Mouse (Mus musculus): ENCODE results near the gene Tmem19. TPM values are rescaled to one million over a fixed set of nuclear protein-coding genes. Genes with fewer than 3 reads are reported as not detected.
"Not testable (repeated sequence)": the region's sequence is repeated elsewhere in the genome, so short reads cannot be mapped to it uniquely, and the experiment has no call there.

Gene Tmem19
- total and polyA plus RNA-seq, 3 experiments, result 12.1 to 30.6 (median 28.6) TPM

DNA sequence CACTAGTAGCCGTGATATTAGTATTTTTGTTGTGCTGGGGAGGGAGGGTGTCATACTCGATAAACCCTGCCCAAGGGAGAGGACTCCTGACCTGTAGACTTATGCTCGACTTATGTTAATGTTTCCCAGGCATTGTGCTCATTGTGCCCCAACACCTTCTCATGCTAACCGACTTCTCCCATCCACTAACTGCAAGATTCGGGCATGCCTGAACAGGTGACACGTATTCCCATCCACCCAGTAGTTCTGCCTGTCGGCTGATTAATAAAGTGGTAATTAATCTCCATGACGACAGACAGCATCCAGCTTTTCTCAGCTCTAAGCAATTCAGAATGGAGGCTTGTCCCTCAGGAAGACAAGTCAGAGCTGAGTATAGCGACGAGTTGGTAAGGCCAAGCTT lies 13.3 kb downstream of the Tmem19 start:
- no peak for DNase-seq

DNA sequence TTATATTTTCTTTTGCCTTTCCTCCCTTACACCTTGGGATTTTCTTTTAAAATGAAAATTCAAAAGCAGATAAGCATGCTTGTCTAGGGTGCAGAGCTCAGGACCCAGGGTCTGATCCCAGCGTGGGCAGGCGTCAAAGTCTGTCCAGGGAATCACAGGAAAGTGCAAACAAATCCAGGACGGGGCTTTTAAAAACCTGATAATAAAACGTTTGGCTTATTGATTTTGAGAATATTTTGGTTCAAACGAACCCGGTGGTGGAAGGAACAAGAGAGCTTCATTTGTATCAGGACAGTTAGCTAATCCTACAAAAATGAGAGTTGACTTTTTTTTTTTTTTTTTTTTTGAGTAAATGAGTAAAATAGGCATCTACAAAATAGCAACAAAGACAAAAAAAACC lies 14.2 kb downstream of the Tmem19 start:
- DNase-seq, result no peak

DNA sequence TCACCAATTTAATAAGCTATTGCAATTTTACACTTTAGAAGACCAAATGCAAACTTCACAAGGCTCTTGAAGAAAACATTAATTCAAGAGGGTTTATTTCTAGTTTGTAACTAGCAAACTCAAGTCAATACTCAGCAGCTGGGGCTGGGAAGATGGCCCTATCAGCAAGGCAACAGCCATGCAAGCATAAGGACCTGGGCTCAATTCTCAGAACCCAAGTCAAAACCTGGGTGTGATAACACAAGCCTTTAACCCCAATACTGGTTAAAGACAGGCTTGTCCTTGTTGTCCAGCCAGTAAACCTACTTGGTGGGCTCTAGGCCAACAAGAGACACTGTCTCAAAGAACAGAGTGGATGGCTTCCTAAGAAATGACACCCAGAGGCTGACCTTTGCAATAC lies 15.9 kb downstream of the Tmem19 start:
- DNase-seq, result no peak

DNA sequence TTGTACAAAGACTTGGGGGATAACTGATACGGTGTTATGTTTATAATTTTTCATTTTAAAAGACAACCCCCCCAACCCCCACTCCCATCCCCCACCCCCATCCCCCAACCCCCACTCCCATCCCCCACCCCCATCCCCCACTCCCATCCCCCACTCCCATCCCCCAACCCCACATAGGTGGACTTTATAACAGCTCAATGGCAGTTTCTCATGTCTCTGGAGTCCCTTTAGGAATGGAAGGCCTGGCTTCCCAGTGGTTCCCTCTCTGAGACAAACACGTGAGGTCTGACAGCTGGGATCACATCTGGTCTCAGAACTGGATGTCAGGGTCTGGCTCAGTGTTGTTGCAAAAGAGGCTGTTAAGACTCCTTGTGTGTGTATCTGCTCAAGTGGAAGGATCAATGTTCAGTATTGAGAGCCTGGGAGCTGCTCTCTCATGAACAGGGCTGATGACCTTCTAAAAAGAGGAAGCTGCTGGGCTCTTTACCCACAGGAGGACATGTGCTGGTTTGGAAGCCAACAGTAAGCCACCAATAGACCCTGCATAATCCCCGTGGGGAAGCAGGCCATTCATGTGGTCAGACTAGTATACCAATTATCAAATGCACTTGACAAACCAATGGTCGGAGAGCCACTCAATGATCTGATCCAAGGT lies 19.4 kb downstream of the Tmem19 start:
- DNase-seq, result no peak

DNA sequence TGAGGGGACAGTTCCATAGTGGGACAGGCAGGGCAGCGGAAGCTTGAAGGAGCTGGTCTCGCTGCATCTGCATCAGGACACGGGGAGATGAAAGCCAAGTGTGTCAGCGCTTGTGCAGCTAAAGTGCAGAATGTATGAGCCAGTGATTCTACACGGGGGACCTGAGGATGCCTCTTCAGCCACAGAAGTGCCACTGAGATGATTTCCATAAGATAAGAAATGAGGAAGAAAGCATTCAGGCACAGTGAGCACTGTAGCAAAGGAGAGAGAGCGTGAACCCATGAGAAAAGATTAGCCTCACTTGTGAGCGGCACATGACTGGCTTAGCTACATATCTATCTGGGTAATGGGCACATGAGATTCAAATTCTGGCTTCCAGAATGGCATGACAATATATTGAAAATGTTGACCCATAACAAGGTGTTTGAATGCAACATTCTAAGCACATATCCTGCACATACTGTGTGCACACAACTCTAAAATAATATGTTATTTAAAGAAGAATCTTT lies 22.4 kb downstream of the Tmem19 start:
- DNase-seq, result no peak

DNA sequence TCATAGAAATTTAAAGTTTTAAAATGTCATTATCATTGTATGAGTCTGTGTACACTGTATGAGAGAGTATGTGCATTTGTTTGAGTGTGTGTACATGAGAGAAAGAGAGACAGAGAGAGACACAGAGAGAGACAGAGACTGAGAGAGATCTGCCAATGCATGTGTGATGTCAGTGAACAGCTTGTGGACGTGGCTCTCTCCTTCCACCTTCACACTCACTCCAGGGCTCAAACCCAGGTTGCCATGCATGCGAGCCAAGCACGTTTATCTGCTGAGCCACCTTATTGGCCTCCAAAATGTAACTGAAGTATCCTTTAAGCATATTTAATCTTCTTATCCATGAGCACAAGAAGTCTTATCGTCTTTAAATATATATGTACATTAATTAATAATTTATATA lies 25.4 kb downstream of the Tmem19 start:
- no peak for DNase-seq

DNA sequence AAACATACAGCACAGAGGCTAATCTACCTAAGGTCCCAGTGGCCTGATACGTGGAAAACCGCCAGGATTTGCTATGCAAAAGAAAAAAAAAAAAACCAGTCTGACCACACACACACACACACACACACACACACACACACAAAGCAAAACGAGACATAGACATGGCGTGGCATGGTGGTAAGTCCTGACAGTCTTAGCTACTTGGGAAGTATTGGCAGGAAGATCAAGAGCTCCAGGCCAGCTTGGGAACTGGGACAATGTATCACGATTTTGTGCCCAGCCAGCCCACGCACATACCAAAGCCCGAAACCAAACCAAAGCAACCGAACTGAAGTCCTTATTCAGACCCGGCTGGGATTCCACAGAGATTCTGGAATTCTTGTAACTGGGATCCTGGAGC lies 28.8 kb downstream of the Tmem19 start:
- DNase-seq, result no peak

DNA sequence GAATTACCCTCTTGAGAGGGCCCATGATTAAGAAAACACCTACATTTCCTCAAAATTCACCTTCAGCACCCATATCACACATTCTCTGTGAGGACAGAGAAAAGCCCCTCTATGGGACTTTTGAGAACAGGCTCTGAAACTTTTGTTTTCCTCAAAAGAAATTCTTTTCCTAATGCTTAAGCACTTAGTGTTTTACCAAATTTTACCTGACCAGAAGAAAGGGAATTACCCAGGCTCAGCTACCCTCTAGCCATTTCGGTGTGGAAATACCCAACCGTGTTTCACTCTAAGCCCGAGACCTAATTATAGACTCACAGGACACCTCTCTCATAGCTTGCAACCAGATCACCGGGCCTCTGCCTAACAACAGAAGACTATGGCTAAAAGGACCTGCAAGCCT lies 29.3 kb downstream of the Tmem19 start:
- DNase-seq, result no peak

DNA sequence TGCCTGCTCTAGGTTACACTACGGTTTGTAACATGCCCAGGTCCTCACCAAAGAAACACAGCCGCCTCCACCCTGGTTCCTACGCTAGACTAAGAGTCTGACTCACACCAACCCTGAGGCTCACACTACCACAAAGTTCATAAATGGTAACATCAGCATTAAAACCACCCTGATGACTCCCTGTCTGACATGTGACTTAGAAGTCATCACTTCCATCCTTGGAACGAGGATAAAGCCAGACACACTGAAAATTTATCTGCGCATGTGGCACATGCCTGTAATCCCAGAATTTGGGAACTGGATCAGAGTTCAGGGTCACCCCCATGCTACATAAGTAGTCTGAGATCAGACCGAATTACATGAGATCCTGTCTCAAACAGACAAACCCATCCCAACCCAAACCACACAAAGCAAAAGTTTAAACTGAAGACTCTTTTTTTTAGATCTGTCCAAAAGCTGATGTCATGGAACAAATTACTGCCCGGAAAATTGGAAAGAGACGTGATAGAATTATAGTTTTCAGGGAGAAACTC lies 29.8 kb downstream of the Tmem19 start:
- peak; percentile 55 for DNase-seq

DNA sequence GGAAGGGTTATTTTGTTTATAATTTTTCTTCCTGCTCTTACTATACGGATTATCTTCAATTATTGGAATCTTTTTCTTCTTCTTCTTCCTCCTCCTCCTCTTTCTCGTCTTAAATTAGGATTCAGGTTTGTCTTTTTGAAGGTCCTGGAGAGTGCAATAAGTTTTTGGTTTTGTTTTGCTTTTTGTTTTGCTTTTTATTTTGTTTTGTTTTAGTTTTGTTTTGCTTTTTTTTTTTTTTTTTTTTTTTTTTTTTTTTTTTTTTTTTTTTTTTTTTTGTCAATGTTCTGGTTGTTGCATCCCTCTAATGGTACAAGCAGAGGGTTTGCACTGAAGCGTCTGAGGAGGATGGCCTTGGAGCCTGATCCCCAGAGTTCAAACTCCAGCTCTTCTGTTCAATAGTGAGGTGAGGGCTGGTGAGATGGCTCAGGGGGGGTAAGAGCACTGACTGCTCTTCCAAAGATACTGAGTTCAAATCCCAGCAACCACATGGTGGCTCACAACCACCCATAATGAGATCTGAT lies 33.2 kb downstream of the Tmem19 start:
- no peak for DNase-seq

DNA sequence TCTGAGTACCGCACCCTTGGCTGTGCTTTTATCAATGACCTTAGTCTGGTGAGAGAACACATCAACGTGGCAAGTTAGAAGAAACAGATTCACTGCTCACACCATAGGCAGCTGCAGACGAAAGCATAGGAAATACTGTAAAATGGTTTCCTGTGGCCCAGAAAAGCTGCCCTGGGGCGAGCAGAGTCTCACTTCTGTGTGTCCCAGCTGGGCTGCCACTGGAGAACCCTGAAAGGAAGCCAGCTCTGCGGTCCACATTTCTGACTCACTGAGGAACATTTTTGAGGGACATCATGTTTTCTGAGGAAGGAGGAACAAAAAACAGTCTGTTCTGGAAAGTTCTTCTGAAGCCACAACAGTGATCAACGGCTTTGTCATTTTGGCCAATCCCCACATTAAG lies 33.8 kb downstream of the Tmem19 start:
- peak; percentile 52 for DNase-seq

DNA sequence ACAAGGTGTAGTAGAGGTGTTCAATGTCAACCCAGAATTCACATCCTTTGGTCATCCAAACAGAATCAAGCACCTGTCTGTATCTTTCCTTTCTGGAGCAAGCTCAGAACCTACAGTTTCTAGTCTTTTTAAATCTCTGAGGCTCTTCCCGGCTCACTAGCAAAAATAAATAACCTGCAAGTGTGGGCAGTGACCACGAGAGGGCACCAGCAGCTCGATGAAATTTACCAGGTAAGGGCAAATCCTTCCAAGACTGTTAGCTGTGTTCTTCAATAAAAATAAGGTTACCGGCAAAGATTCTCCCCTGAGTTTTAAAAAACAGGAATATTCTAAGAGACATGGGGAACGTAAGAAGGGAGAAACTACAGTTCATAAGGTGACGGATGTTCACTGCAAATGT lies 39.0 kb downstream of the Tmem19 start:
- peak; percentile 65 for DNase-seq

DNA sequence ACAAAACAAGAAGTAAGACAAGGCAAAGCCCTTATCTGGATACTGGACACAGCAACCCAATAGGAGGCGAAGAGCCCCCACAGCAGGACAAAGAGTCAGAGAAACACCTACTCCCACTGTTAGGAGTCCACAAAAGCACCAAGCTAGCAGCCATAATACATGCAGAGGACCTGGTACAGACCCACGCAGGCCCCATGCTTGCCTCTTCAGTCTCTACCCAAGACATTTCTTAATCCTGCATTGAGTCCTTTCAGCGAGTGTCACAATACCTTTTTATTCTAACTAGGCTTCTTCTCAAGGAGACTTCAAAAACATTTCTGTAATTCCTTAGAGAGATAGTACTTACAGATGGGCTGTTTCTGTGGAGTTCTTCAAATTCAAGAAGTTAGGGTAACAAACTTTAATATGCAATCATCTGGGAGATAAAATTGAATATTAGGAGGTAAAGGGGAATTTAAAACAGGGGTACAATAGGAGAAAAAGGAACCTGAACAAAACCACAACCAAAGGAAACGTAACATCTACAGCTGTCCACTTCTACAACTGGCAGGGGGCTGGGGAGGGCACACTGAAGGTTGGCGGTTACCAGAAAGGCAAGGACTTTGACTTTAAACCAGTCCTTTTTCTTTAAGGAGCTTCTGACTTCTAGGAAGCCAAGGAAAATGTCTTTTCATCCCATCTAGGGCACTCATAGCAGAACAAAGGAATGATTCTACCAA lies 40.8 kb downstream of the Tmem19 start:
- no peak for DNase-seq

DNA sequence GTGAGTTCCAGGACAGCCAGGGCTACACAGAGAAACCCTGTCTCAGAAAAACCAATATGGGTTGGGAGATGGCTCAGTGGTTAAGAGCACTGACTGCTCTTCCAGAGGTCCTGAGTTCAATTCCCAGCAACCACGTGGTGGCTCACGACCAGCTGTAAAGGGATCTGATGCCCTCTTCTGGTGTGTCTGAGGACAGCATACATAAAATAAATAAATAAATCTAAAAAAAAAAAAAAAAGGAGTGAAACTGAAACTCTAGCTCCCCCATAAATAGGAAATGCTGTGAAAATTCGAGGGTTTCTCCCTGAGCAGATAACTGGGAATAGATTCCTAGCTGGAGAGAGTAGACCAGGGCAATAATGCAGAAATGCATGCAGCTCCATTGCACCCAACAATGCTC lies 43.9 kb downstream of the Tmem19 start:
- not testable (repeated sequence) for DNase-seq

DNA sequence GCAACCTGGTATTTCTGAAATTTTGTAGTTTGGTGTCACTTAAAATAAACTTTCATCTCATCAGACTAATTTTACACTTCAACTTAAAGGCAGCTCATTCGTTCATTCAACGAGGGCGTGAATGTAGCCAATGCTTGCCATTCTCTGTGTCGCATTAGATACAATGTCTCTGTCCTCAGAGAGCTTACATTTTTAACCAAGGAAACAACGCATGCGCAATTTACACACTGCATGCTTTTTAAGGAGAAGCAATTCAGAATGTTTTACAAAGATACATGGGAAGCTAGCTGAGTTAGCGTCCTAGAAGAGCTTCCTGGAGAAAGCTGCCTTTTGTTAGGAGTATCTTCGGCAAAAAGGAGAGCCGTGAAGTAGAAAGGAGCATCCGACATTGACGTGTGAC lies 46.0 kb downstream of the Tmem19 start:
- DNase-seq, result no peak

DNA sequence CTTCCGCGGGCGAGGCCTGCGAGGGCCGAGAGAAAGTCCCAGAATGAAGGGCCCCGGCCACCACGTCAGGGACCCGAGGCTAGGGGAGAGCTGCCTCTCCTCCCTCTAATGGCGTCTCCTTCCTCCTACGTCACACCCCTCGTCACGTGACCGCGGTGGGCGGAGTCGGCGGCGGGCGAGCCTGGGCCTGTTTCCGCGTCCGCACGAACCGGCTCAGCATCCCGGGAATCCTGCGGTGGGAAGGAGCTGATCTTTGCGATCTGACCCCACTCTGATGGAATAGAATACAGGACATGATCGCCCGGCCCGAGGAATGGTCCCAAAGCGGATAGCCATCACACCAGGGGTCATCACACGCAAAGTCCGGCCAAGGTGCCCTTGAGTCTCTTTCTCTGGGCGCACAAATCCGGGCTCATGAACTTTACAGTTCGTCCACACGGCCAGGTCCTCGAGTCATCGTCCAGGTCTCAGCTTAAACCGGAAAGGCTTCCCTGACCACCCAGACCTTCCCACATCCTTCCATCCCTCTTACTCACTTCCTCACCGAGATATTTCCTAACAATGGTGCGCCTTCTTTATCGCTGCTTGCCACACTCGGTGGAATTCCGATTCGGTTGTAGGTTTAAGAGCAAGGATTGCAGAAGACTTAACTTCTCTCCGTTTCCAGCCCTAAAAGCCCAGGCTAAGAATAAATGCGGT lies 46.7 kb downstream of the Tmem19 start, which contains the start of gene Rab21:
Rab21 (minus strand) TSS at position 122 of the 699 bp plus-strand sequence.
- peak; percentile 98 for DNase-seq

DNA sequence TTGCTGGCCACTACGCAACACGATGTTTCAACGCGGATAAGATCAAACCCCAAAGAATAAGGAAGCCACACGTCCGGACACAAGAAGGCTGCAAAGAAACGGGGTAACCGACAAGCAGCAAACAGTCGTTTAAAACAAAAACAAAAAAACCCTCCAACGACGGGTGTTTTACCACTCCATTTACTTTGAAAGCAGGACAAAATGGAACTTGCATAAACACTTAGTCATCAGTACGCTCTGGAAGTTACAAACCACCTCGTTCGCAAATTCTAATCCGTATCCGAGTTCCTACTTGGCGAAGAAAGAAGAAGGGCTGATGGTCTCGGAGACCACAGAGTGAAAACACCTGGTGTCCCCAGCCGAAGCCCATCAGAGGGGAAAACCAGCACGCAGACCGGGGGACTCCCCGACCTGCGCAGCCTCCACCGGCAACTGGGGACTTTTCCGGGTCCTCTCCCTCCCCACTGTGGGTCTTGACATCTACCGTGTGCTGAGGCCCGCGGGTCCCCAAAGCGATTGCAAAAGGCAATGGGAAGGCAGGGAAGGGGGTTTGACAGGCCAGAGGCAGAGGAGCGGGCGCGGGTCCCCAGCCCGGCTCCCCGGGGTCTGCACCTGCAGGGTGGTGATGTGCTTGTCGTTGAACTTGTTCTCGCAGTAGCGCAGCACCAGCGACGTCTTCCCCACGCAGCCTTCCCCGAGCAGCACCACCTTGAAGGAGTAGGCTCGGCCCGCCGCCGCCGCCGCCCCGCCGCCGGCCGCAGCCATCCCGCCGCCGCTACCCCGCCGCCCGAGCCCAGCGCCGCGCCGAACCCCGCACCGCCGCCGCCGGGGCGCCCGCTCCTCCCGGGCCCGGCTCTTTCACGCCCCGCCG lies 47.5 kb downstream of the Tmem19 start:
- peak; percentile 73 for DNase-seq

DNA sequence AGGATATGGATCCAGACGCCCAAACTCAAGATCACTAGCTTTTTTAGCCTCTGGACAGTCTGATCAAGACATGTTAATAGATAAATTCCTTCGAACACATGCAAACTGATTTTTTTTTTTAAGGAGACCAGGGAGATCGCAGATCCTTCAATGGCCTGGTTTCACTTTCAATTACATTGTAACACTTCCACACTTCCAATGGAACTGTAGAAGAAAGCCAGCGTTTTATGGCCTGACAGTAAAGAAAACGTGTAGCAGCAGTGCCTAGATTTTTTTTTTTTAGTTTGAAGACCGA lies 48.1 kb downstream of the Tmem19 start:
- DNase-seq, result no peak

DNA sequence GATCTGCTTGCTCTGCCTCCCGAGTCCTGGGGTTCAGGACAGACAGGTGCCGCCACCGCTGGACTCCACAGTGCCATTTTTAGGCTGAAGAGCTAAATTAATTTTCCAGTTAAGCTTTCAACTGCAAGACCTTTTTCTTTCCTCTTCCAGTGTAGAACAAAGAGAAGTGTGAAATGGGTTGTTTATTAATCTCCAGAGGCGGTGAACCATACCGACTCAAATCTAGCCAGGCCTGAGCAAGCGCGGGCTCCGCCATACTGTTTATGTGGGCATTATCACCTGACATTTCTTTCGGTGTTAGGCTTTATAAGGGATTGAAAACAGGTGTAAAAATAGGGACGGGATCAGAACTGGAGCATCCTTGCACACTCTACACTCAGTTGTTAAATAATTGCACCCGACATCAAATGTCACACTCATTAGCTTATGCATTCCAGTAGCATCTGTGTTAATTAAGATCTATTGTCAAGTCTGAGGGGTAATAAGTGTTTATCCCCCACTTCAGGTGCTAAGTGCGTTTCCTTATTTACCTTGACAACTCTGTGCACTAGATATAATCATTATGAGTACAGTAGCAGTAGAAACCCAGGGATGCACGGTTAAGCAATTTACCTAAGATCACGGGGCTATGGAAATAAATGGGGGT lies 48.5 kb downstream of the Tmem19 start:
- no peak for DNase-seq

DNA sequence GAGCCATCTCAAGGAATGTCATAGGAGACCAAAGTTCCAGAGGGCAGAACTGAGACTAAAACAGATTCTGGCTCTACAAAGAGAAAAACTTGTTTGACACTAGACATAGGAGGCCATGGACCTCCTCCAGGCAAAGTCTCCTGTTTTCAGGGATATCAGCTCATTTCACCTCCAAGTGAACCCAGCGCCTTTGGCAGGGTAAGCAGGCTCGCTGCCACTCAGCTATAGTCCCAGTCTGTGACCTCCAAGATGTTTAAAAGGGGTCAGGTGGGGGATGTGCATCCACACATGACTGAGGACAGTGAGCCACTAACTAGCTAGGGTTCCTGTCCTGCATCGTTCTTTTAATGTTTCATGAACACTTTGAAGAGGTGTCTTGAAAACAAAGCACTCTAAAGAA lies 49.6 kb downstream of the Tmem19 start:
- DNase-seq, result peak; percentile 25

DNA sequence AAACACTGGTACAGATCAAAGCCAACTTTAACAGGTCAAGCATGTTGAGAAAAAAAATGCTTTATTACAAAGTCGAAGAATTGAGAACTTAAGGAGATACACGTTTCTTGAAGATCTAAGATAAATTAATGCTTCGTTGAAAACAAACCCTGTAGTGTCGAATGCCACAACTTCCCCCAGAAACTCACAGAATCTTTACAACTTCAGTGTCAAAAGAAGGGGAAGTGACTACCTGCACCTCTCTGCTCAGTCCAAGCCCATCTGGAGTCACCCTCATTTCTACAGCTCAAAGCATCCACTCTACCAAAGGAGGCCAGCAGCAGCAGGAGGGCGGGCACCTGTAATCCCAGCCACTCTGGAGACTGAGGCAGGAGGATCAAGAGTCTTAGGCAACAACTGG lies 50.1 kb downstream of the Tmem19 start:
- DNase-seq, result no peak

Data from adrenal gland, adult 2 months (tissue).